Mouse (Mus musculus): ENCODE measurements around the gene Prr18. TPM values are rescaled to one million over a fixed set of nuclear protein-coding genes. Genes with fewer than 3 reads are reported as not detected.

Prr18 gene
- polyA plus RNA-seq, 1 experiment from 2014 or later, result 9.6 TPM

DNA sequence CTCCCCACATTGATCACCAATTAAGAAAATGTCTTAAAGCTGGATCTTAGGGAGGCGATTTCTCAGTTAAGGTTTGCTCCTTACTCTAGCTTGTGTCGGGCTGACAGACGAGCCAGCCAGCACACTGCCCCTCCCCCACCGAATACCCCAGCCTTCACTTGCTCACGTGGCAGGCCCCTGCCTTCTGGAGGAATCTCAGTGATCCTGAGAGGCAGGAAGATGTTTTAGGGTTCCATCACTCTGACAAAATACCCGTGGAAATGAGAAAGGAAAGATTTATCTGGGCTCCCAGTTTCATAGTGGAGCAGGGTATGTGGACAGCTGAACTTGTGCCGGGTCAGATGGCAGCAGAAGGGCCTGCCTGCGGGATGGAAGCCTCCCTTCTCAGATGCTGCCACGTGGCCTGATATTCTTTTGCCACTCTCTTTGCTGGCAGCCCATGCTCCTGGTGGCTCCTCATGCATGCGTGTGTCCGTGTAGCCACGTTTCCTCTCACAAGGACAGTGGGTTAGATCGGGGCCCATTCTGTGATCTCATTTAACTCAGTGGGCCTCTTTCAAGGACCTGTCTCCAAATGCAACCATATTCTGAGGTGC is 33.5 kb downstream of the Prr18 start:
- H3K4me3 ChIP-seq, result no peak overlapping the region
- no peak for ATAC-seq (ENCODE audit: low FRiP score)
- H3K27me3 ChIP-seq, result no peaks in the 10 kb centered on the region
- no peaks in the 10 kb centered on the region for H3K36me3 ChIP-seq
- no peaks in the 10 kb centered on the region for H3K9me3 ChIP-seq
- 18% methylated on average over 13 of the region's 13 CpGs for WGBS
- H3K9ac ChIP-seq, result peak overlapping the region; percentile 82
- no peak overlapping the region for H3K4me2 ChIP-seq
- H3K27ac ChIP-seq, result peak overlapping the region; percentile 98
- peaks cover 74% of the 10 kb centered on the region for H3K4me1 ChIP-seq (replicated peaks)

GRCm38 (mm10) chr17:8371834-8372233 is 34.6 kb downstream of the Prr18 start:
- Histone ChIP-seq H3K9ac (peak overlapping the region; percentile 82), H3K36me3 (no peaks in the 10 kb centered on the region), H3K27me3 (no peaks in the 10 kb centered on the region), H3K9me3 (no peaks in the 10 kb centered on the region), H3K4me1 (replicated peaks) (peaks cover 72% of the 10 kb centered on the region), H3K27ac (peak overlapping the region; percentile 98), H3K4me2 (peak overlapping the region; percentile 64), H3K4me3 (peak overlapping the region; percentile 41)
- WGBS, result 1% methylated on average over 7 of the region's 7 CpGs
- peak; percentile 80 for ATAC-seq (ENCODE audit: low FRiP score)

DNA sequence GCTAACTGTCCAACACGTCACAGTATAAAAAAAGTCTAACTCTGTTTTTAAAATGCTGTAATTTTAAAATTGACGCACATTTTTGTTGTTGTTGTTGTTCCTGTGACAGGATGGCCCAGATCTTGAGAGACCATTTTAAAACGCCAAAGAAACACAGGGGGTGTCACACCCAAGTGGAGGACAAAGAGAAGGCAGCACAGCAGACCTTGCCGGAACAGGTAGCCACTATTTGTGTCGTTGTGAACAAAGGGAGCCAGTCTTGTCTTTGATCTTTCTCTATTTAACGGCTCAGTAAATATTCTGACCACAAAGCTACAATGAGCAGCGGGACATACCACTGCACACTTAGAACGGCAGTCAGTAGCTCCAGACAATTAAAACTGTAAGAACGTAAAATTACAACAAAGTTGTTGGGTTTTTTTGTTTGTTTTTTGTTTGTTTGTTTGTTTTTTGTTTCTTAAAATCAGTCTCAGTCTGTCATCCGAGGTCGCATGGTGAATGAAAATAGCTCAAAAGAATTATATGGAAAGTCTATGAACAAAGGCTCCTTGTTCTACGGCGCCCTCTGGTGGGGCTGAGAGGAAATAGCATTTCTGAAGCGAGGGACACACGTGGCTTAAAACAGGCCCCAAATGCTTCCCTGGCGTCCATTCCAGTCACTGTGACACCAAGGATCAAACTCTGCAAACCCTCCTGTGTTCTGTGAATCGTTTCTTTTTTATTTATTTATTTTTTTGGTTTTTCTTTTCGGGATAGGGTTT is 35.2 kb downstream of the Prr18 start:
- Histone ChIP-seq H3K9ac (peak overlapping the region; percentile 82), H3K36me3 (no peaks in the 10 kb centered on the region), H3K9me3 (no peaks in the 10 kb centered on the region), H3K27ac (peak overlapping the region; percentile 98), H3K4me3 (peak overlapping the region; percentile 41), H3K4me1 (replicated peaks) (peaks cover 66% of the 10 kb centered on the region), H3K27me3 (no peaks in the 10 kb centered on the region), H3K4me2 (peak overlapping the region; percentile 64)
- peak; percentile 4; the same call in 1 of the 2 replicates for ATAC-seq (ENCODE audit: low FRiP score)
- 2% methylated on average over 18 of the region's 18 CpGs for WGBS

- Histone ChIP-seq H3K4me3 (no peak overlapping the region), H3K4me1 (replicated peaks) (peaks cover 23% of the 10 kb centered on the region), H3K9me3 (no peaks in the 10 kb centered on the region), H3K36me3 (no peaks in the 10 kb centered on the region), H3K27me3 (no peaks in the 10 kb centered on the region), H3K27ac (no peak overlapping the region), H3K4me2 (no peak overlapping the region), H3K9ac (no peak overlapping the region)
- 57% methylated on average over 5 of the region's 5 CpGs for WGBS
- no peak for ATAC-seq (ENCODE audit: low FRiP score)
Measured at GRCm38 (mm10) chr17:8377298-8377697, 40.0 kb downstream of the Prr18 start.

- ATAC-seq (ENCODE audit: low FRiP score), result no peak
- no peak overlapping the region for H3K4me3 ChIP-seq
- H3K9me3 ChIP-seq, result no peaks in the 10 kb centered on the region
- H3K9ac ChIP-seq, result no peak overlapping the region
- WGBS, result 92% methylated on average over 2 of the region's 2 CpGs
- no peak overlapping the region for H3K4me2 ChIP-seq
- H3K27ac ChIP-seq, result no peak overlapping the region
- no peaks in the 10 kb centered on the region for H3K36me3 ChIP-seq
- peaks cover 36% of the 10 kb centered on the region for H3K27me3 ChIP-seq
- H3K4me1 ChIP-seq (replicated peaks), result peaks cover 11% of the 10 kb centered on the region
Measured at GRCm38 (mm10) chr17:8385441-8385840, 48.2 kb downstream of the Prr18 start.

DNA sequence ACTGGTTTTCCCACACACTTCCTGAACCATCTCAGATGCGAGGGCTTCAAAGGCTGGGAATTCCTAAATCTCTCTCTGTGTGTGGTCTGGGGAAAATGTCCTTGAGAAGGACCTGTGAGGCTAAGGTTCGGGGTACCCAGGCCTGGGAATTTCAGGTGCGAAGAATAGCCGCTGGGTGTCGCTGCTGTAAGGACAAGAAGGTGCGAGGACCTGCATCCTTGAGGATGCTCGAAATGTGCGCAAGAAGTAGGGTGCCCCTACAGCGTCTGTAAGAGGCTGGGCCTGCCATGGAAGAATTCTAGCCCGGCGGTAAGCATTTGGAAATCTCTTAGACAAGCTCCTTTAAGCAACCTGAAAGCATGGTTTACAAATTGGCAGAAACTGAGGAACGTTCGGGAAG is 51.2 kb downstream of the Prr18 start:
- H3K9me3 ChIP-seq, result no peaks in the 10 kb centered on the region
- peak overlapping the region; percentile 61 for H3K9ac ChIP-seq
- H3K27ac ChIP-seq, result no peak overlapping the region
- H3K4me1 ChIP-seq (replicated peaks), result peaks cover 11% of the 10 kb centered on the region
- H3K4me2 ChIP-seq, result peak overlapping the region; percentile 58
- H3K36me3 ChIP-seq, result no peaks in the 10 kb centered on the region
- peak; percentile 80; the same call in 1 of the 2 replicates for ATAC-seq (ENCODE audit: low FRiP score)
- peaks cover 56% of the 10 kb centered on the region for H3K27me3 ChIP-seq
- 4% methylated on average over 13 of the region's 13 CpGs for WGBS
- peak overlapping the region; percentile 37 for H3K4me3 ChIP-seq

GRCm38 (mm10) chr17:8388990-8389789 is 51.9 kb downstream of the Prr18 start:
- Histone ChIP-seq H3K4me2 (peak overlapping the region; percentile 58), H3K4me3 (peak overlapping the region; percentile 37), H3K27me3 (peaks cover 56% of the 10 kb centered on the region), H3K9ac (peak overlapping the region; percentile 61), H3K4me1 (replicated peaks) (peaks cover 11% of the 10 kb centered on the region), H3K27ac (no peak overlapping the region), H3K36me3 (no peaks in the 10 kb centered on the region), H3K9me3 (no peaks in the 10 kb centered on the region)
- WGBS, result under 1% methylated on average over 28 of the region's 28 CpGs
- no peak for ATAC-seq (ENCODE audit: low FRiP score)

DNA sequence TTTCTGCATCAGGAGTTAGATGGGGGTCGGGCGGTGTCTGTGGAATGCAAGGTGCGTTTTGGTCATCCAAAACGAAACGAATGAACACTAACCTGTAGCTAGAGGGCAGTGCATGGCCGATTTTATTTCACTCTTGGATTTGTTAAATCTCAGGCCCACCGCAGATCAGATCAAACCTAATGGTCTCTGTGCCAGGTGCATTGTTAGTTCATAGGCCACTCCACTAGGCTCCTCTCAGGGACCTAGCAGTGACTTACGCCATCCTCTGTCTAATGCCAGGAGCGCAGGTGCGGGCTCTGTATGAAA is 52.5 kb downstream of the Prr18 start:
- peak overlapping the region; percentile 58; the same call in 1 of the 2 replicates for H3K4me2 ChIP-seq
- peaks cover 56% of the 10 kb centered on the region for H3K27me3 ChIP-seq
- no peaks in the 10 kb centered on the region for H3K36me3 ChIP-seq
- no peak for ATAC-seq (ENCODE audit: low FRiP score)
- peak overlapping the region; percentile 61 for H3K9ac ChIP-seq
- no peaks in the 10 kb centered on the region for H3K9me3 ChIP-seq
- WGBS, result 6% methylated on average over 10 of the region's 10 CpGs
- peaks cover 11% of the 10 kb centered on the region for H3K4me1 ChIP-seq (replicated peaks)
- no peak overlapping the region for H3K27ac ChIP-seq
- peak overlapping the region; percentile 37 for H3K4me3 ChIP-seq

DNA sequence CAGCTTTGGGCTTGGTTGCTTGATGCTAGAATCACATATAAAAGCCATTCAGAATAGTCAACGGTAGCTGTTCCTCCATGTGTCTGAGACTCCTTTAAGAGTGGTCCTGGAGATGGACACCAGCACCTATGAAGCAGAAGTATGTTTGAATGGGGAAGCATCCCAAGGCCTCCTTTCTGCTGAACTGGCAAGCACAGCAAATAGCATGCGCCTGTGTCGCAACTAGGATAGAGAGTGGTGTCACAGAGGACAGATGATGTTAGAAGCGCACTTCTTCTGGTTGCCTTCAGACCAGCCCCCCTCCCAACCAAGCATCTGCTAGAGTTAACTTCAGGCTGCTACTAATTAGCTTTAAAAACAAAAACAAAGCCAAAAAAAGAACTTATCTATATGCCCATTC is 53.2 kb downstream of the Prr18 start:
- peaks cover 11% of the 10 kb centered on the region for H3K4me1 ChIP-seq (replicated peaks)
- no peak overlapping the region for H3K4me3 ChIP-seq
- no peak for ATAC-seq (ENCODE audit: low FRiP score)
- no peak overlapping the region for H3K9ac ChIP-seq
- H3K27me3 ChIP-seq, result peaks cover 56% of the 10 kb centered on the region
- 57% methylated on average over 4 of the region's 4 CpGs for WGBS
- H3K9me3 ChIP-seq, result no peaks in the 10 kb centered on the region
- no peaks in the 10 kb centered on the region for H3K36me3 ChIP-seq
- H3K4me2 ChIP-seq, result no peak overlapping the region
- H3K27ac ChIP-seq, result no peak overlapping the region

Other genes starting within 250 kb of the Prr18 start
- gene Gm49673, start 189.7 kb upstream of the Prr18 start, polyA plus RNA-seq (2015; fragmentation: Nextera tagmentation; extraction: Ambion mirVana), result not detected in 2 replicates
- gene Rnaset2a, start 189.4 kb upstream of the Prr18 start, polyA plus RNA-seq (2015; fragmentation: Nextera tagmentation; extraction: Ambion mirVana), result 14.9 and 15.2 TPM in 2 replicates
- gene Fgfr1op, start 172.0 kb upstream of the Prr18 start, polyA plus RNA-seq (2015; fragmentation: Nextera tagmentation; extraction: Ambion mirVana), result 26.6 and 28.1 TPM in 2 replicates
- not detected in 2 replicates for gene Ccr6, start 101.4 kb upstream of the Prr18 start, polyA plus RNA-seq (2015; fragmentation: Nextera tagmentation; extraction: Ambion mirVana)
- gene Mpc1, start 54.6 kb upstream of the Prr18 start, polyA plus RNA-seq (2015; fragmentation: Nextera tagmentation; extraction: Ambion mirVana), result 241 and 254 TPM in 2 replicates
- gene Sft2d1, start 26.4 kb upstream of the Prr18 start, polyA plus RNA-seq (2015; fragmentation: Nextera tagmentation; extraction: Ambion mirVana), result 151 and 154 TPM in 2 replicates
- gene T2, start 18.5 kb downstream of the Prr18 start, polyA plus RNA-seq (2015; fragmentation: Nextera tagmentation; extraction: Ambion mirVana), result 0.38 and 0.62 TPM in 2 replicates
- 0.44 and 0.52 TPM in 2 replicates for gene T, start 97.0 kb downstream of the Prr18 start, polyA plus RNA-seq (2015; fragmentation: Nextera tagmentation; extraction: Ambion mirVana)
- gene Pde10a, start 187.9 kb downstream of the Prr18 start, polyA plus RNA-seq (2015; fragmentation: Nextera tagmentation; extraction: Ambion mirVana), result 12.5 and 14.5 TPM in 2 replicates
- gene Gm17087, start 229.5 kb downstream of the Prr18 start, polyA plus RNA-seq (2015; fragmentation: Nextera tagmentation; extraction: Ambion mirVana), result not detected in 2 replicates

All from hindbrain, embryonic 13.5 days (tissue).